Mouse (Mus musculus) megakaryocyte-erythroid progenitor cell, adult 5-6 weeks (primary cell): ENCODE measurements around the gene Btbd9. TPM values are rescaled to one million over a fixed set of nuclear protein-coding genes. Genes with fewer than 3 reads are reported as not detected.
A peak's percentile ranks its signal among the peaks of the same experiment; 100 is the strongest.

Experiments
- ATAC-seq: replicated peaks from 2 replicates; pipeline ENCODE4 v1.8.0; 2016; ENCODE audit warnings: mild to moderate bottlenecking, inconsistent platforms; ENCODE audit not compliant: severe bottlenecking, poor library complexity, low FRiP score, low TSS enrichment
- total RNA-seq, 2 experiments: library from RNA; stranded (forward) in 1 of 2; stranded (reverse) in 1 of 2; fragments of 200-1000, 215-1000 nt in 1 of 2; fragments of >200 nt in 1 of 2; fragmentation: Nextera tagmentation in 1 of 2; gene quantifications; 2 replicates each; pipeline ENCODE4 v1.2.3; 2014 to 2017

The Btbd9 gene
- total RNA-seq, 2 experiments from 2014 or later = 8.5 to 19.8 TPM

DNA sequence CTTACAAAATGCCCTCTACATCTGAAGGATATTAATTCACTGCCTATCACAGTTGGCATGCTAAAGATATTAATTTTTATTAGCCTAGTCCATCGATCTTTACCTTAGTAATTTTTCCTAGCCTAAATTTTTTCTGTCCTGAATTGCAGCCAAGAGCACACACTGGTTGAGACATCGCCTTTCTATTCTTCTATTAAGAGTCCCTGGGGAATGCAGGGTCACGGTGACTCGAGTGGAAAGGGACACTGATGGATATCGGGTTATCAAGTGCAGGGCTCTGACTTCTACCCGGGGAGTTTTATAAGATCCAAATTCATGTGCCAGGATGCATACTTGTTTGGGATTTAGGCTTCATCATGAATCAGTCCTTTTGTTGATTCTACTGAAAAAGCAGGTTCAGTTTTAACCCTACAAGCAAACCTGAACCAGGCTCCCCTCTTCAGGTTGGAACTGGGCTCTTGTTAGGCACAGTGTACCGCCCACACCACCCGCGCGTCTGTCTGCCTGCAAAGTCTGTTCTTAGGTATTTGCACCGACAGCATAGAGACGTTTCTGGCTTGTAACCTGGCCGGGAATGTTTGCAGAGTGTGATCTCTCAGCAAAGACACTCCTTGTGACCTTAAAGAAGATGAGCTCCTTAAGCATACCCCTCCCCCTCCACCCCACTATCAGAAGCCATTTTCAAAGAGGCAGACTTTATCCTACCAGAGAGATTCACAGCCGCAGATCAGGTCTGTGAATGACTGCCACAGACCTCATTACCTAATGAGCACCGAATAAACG, 297.5 kb downstream of the Btbd9 start:
- ATAC-seq = no peak

DNA sequence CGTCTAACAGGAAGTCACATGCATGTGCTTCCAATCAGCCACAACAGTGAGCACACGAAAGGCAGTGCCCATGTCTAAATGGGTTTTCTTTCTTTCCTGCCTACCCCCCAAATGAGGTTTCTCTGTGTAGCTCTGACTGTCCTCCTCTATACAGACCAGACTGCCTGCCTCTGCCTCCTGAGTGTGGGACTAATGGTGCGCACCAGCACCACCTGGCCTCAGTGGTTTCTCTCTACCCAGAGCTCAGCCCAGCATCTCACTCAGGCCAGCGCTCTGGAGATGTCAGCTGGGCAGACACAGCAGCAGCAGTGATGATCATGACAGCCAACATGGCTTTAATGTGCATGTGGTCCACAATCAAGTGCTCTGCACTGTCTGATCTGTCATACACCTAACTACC, 299.8 kb downstream of the Btbd9 start:
- 0 out of 2 replicates have a peak, but pooled peaks have one; percentile 9 for ATAC-seq

DNA sequence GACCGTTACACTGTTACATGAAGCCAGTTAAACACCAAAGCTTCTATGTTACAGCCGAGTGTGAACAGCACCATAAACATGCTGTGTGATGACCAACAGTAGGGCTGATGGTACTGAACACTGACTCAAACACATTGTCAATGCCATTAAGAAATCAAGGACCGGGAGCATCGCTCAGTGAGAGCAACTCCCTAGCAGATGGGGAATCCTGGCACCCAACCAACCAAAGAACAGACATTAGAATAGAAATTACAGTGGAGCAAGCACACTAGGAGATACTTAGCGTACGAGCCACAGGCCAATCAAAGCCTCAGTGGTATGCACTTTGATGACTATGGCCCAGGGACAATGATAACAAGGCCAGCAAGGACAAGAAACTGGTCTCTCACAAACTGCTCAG, 303.5 kb downstream of the Btbd9 start:
- no peak for ATAC-seq

DNA sequence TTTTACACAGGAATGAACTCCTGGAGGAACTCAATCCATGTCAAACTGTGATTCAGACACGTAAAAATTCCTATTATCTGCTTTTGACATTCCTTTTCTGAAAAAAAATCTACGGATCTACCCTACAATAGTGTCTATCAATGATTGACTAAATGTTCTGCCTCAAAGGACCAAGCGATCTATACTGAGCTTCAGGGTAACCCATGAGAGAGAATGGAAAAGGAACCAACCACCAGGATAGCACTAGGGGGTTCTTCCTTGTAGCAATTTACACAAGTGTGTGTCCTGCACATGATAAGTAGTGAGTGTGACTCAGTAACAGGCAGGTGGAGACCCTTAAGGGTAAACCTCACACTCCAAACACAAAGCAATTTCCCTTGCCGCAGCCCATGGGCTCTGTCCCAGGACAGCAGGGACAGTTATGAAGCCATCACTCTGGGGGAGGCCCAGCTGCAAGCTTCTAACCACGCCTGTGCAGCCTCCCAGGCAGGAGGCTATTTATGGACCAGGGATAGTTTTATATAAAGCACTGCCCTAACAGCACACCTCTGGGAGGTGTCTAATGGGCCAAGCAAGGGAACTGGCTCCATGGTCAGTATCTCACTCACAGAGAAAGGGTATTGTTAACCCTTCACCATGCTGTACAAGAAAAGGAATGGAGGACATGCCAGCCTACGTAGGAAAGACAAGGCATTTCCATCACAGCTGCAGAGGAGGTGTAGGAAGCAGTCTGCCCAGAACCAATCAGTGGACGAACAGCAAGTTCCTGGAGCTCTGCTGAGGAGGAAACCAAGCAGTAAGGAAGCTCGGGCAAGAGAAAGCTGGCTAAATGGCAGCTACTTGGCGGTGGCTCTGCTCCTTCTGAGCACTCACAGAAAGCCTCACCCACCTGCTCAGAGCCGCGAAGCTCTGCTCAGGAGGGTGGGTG, 306.9 kb downstream of the Btbd9 start:
- ATAC-seq = no peak

DNA sequence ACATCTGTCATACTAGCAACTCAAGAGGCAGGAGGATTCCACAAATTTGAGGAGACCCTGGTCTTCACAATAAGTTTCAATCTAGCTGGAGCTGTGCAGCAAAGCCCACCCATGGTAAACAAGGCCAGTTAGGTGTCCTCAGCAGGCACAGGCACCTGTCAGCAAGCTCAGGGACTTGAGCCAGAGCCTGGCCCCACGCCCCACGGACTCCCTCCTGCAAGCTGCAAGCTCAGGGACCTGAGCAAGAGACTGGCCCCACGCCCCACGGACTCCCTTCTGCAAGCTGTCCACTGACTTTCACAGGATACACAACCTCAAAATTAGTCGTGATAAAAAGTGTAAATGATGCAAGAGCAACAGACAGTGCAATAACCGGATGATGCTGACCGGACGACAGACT, 307.8 kb downstream of the Btbd9 start:
- no peak for ATAC-seq

DNA sequence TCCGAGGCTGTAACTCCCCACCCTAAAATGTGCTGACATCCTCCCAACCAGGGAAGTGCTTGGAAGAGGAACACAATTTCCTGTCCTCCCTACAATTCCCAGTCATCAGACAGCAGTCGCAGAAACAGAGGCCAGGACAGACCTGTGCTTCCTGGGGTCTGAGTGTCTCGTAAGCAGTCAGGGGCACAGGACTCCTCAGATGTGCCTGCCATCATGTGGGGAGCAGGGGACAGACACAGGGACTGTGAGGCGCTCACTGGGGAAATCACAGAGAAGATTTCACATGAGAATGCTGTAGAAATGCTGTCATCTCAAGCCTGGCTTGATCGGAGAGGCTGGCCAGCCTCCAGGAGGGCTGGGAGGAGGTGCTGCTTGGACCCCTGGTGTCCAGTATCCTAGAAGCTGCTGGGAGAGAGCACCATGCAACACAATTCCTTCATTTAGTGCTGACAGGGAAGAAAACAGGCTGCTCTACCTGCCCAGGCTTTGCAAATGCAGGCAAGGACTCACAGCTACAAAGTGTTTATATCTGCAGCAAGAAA, 308.8 kb downstream of the Btbd9 start:
- ATAC-seq = no peak

DNA sequence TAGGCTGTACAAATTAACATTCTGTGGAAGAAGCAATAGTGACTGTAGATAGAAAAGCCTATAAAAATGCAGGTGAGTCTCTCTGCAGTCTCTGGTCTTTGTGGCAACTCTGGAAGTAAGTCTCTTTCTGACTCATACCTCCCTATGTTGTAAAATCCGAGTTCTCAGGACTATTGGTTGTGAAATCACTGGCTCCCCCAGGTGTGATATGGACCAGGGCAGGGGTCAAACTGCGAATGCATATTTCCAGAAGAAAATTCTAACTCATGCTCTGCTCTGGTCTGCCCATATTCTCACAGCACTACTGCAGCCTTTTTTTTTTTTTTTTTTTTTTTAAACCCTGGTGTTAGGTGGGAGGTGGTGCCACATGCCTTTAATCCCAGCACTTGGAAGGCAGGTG, 312.8 kb downstream of the Btbd9 start:
- ATAC-seq = no peak

DNA sequence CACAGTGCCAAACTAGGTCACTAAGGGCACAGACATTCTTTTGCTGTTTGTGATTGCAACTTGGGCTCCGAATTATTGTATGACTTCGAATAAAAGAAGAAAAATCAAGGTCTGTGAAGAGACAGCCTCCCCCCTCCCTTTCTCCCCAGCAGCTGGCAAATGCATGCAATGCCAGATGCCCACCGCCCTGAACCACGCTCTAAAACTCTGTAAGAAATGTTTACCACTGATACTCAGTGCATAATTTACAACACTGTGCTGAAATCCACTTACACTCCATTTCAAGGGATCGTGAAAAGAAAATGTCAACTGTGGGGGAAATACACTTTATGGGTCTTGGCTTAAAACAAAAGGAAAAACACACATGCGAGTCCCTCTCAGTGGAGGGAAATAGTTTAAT, 313.3 kb downstream of the Btbd9 start:
- no peak for ATAC-seq

DNA sequence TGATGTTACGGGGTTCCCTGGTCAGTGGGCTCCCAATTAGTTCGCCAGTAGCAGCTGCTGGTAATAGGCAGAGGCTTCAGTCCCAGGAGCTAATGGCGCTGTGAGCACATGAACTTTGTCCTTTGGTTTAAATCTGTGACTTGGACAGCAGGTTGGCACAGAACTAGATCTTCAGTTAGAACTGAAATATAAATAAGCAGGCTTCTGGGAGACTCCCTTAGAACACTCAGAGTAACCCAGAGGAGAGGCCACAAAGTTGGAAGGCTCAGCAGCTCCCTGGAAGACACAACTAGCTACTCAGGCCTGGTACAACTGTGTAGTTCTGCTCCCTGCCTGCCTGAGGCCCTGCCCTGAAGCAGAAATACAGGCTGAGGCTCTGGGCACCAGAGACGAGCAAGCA, 313.8 kb downstream of the Btbd9 start:
- ATAC-seq = no peak

DNA sequence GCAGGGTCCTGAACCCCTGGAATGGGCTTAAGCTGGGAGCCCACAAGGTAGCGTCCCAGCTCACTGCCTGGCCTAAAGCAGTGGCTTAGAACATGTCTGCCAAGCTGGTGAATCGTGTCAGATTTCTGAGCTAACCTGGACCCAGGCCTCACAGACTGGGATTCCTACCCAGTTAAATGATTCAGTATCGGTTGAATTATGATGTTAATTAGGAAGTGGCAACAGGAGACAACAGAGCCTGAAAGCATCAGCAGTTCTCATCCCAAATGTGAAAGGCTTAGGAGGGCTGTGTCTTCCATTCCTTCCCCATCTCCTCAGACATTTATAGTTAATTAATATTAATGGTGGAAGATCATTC, 314.3 kb downstream of the Btbd9 start:
- ATAC-seq = no peak

DNA sequence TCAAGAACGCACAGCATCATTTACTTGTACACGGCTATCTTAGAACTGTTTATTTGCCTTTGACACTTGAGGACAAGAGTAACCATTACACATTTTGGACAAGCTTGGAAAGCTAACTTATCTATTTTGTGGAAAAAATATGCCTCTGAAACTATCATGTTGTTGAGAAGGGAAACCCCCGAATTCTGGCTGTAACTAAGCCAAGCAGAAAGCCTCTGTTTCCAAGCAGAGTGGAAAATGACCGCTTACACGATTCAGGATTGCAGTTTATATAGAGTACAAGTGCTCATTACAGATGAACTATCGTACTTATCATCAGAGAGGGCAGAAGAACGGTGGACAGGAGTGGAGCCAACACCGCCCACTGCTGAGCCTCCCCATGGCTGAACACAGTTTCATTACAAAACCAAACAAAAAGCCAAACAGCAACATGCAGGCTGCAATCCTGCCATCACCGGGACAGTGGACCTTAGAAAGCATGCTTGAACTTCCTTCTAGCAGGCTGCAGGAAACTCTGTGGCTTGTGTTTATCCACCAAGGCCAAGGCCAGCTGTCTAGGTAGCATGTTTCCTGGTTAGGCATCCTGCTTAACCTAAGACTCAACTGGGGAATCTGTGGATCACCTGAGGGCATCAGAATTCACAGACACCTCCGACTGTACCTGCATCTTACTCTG, 314.8 kb downstream of the Btbd9 start:
- no peak for ATAC-seq

DNA sequence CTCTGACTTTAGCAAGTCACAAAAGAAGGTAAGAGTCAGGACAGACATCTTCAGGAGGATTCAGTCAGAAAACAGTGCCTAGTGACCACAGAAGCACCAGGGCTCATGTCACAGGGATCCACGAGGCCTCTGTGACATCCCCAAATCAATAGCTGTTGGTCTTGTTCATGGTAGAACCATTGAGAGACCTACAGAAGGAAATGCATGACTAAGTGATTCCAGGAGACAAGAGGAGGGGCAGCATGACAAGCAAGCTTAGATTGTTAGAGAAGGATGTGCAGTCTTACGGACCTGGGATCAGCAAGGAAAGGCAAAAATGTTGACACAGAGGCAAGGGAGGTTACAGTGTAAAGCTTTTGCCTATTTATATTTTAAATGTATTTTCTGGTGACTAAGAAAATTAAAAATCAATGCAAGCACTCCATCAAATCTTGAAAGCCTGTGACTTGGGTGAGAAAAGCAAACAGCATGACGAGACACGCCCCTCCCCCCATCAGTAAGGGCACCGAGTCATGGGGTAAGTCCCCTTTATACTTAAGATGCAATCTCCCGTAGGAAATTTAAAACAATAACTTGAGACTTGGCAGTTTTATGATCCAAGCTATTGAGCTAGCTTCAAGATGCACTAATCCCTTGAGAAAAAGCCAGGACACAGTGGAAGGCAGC, 315.5 kb downstream of the Btbd9 start:
- no peak for ATAC-seq

DNA sequence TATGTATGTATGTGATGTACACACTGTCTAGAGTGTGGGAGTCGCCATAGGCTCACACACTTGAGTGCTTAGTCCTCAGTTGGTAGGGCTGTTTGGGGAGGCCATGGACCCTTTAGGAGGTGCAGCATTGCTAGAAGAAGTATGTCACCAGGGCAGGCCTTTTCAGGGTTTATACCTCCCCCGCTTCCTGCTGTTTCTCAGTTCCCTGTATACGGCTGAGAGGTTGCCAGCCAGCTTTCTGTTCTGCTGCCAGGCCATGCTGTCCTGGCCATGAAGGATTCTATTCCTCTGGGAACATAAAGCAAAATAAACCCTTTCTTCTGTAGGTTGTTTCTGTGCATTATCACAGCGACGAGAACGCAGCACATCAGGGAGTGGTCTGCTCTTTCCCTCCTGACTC, 316.4 kb downstream of the Btbd9 start:
- no peak for ATAC-seq

DNA sequence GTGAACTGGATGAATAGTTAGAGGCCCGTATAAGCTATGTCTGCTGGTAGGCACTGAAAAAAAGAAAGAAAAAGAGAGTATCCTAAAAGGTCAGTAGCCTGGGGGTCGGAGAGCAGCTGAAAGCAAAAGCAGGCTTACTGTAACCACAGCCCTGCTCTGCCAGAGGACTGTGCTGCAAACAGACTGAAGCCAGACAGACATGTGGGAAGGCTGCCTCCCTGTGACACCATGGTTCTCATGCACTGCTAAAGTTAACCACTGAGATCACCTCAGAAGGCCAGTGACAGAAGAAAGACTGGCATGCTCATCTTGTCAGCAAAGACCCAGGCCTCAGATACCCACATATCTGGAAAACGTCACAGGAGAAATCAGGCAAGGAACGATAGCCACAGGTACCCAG, 317.8 kb downstream of the Btbd9 start:
- ATAC-seq = no peak

DNA sequence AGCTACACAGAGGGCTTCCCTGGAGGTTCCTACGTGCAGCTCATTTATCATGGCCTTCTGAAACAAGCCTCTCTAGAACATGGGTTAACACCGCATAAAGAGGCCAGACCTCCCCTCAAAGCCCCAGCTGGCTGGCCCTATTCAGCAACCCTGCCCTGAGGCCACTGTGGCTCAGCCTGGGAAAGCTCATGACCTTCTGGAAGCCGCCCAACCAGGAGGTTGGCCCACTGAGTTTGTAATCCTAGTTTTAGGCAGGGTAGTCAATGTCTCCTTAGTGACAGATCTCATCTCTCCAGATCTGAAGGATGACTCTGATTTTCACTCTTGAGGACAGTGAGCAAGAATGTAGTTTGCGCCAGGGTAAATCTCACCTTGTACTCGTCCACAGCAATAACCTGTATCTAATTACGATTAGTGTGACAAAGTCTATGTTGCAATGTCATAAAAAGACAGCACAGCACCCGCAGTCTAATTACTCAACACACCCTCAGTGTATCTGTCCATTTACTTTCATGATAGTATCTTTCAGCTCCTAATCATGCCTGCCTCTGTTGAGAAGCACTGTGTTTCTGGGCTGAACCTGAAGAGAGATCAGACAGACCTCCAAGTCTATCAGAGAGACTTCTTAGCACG, 320.2 kb downstream of the Btbd9 start:
- no peak for ATAC-seq

DNA sequence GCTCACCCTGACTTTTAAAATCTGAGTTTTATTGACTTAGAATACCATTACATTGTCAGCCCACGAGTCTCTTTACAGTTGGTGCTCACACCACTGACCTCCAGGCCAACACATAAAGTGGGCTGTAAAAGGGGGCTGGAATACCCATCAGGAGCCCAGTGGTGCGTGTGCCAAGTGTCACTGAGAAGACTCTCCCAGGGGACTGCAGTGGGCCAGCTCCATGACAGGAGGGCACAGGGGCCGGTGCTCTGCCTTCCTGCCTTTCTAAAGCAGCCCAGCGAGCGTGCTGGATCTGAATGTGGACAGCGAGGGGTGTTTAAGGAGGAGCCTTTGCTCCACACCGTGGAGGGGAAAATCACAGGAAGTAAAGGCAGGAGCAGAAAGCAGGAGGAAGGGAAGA, 322.4 kb downstream of the Btbd9 start:
- ATAC-seq = no peak

DNA sequence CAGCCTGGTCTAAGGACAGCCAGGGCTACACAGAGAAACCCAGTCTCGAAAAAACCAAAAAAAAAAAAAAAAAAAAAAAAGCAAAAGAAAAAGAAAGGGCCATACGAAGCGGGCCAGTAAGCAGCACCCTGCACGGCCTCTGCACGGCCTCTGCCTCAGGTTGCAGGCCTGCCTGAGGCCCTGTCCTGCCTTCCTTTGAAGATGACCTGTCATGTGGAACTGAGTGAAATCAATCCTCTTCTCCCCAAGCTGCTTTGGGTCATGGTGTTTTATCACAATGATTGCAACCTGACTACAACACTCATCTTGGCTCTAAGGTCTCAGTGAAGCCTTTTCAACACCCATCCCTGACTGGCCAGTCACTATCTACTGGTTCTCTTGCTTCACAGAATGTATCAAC, 323.3 kb downstream of the Btbd9 start:
- no peak for ATAC-seq

DNA sequence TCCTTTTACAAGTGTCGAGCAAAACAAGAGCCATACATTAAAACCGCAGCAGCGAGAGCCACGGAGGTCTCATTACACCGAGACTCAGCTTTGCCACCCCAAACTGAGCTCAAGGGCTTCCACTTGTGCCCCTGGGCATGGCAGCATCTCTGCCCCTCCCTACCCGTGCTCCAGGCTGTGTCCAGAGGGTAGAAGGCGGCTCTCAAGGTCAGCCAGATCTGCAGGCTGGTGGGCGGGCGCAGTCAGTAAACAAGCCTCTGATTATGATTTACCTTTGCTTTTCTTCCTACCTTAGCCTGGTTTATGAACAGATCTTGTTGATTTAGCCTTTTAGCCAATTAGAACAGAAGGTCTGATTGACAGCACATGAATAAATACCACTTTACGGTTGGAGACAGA, 331.0 kb downstream of the Btbd9 start:
- no peak for ATAC-seq

DNA sequence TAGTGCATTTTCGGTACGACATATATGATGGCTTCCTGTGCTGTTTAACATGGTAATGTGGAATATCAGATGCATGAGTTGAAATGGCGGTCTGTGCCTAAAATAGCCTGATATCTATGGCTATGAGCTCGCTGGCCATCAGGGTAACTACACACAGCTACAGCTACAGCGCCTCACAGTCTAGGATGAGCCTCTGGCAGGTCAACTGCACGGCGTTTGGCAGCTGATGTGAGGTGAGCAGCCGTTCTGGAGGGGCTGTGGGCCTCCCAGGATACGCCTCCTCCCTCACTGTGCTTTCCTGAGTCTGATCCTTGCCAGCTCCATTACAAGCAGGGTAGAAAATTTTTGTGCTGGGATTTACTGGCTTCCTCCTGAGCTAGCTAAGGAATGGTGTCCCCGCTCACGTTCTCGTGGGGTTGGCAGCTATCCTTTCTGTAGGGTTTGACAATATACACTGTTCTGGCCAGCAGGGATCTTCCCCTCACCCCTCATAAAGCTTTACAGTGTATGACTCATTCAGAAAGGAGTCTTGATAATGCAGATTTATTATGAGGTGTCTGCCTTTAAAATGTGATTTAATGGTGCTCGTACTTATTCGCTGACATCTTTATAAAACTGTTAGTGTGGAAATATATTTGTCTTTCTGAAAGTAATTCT, 331.5 kb downstream of the Btbd9 start:
- ATAC-seq = no peak
